Mouse (Mus musculus) forebrain, embryonic 10.5 days (tissue): ENCODE measurements around the gene Amy2a3. TPM values are rescaled to one million over a fixed set of nuclear protein-coding genes. Genes with fewer than 3 reads are reported as not detected.
"Not testable (repeated sequence)": the region's sequence is repeated elsewhere in the genome, so short reads cannot be mapped to it uniquely, and the experiment has no call there.

Experiments
- DNase-seq: peaks from one replicate; pipeline ENCODE4 v3.0.0-alpha.2; 2017; ENCODE audit warnings: low spot score; ENCODE audit errors: extremely low spot score
- H3K27ac ChIP-seq: fragments of 300-500 bp; sonication (generic); 2 replicates; pipeline ENCODE4 v1.5.1; 2016; ENCODE audit warnings: mild to moderate bottlenecking
- H3K27me3 ChIP-seq: fragments of 300-500 bp; sonication (generic); 2 replicates; pipeline ENCODE4 v1.6.1; 2016; ENCODE audit warnings: mild to moderate bottlenecking; ENCODE audit not compliant: poor library complexity, severe bottlenecking
- H3K36me3 ChIP-seq: fragments of 300-500 bp; sonication (generic); replicated peaks from 2 replicates; pipeline ENCODE4 v1.6.1; 2016; ENCODE audit warnings: mild to moderate bottlenecking, moderate library complexity
- H3K4me1 ChIP-seq: fragments of 300-500 bp; sonication (generic); 2 replicates; pipeline ENCODE4 v1.6.1; 2016
- H3K4me3 ChIP-seq: fragments of 300-500 bp; sonication (generic); 2 replicates; pipeline ENCODE4 v1.5.1; 2016; ENCODE audit warnings: mild to moderate bottlenecking, moderate library complexity
- H3K9me3 ChIP-seq: fragments of 300-500 bp; sonication (generic); 2 replicates; pipeline ENCODE4 v1.6.1; 2016; ENCODE audit warnings: mild to moderate bottlenecking, moderate library complexity
- WGBS: fragments of 180-500 bp; shearing (Covaris S2); methylation state at CpG from one replicate; pipeline ENCODE4 v1.1.7; 2016; 5-methylcytosine and 5-hydroxymethylcytosine counted together
- polyA plus RNA-seq: library from polyadenylated mRNA; unstranded; fragments of >200 nt; fragmentation: Nextera tagmentation; extraction: Ambion mirVana; gene quantifications from 2 replicates; pipeline ENCODE4 v1.2.1, GENCODE M21; 2016

The Amy2a3 gene
- polyA plus RNA-seq: not detected in 2 replicates

- WGBS: no CpG with 5 or more reads among the region's 4 CpGs
- H3K9me3 ChIP-seq, H3K27me3 ChIP-seq, DNase-seq, H3K4me1 ChIP-seq, H3K4me3 ChIP-seq, H3K27ac ChIP-seq, H3K36me3 ChIP-seq: not testable (repeated sequence)
Observed at GRCm38 (mm10) chr3:113323952-113324351, at the start of gene Amy2a3. TSS of gene Amy2a3 (minus strand) at chr3:113324052.

GRCm38 (mm10) chr3:113356558-113356957 is 32.7 kb upstream of the Amy2a3 start, which contains the start of gene Amy2a2:
TSS of gene Amy2a2 (minus strand) at chr3:113356658.
- not testable (repeated sequence) for DNase-seq, H3K9me3 ChIP-seq, H3K36me3 ChIP-seq, H3K4me1 ChIP-seq, H3K27me3 ChIP-seq, H3K4me3 ChIP-seq, H3K27ac ChIP-seq
- WGBS: no CpG with 5 or more reads among the region's 4 CpGs

GRCm38 (mm10) chr3:113345484-113345883 is 21.6 kb upstream of the Amy2a3 start:
- H3K9me3 ChIP-seq, DNase-seq, H3K27me3 ChIP-seq, H3K27ac ChIP-seq, H3K4me1 ChIP-seq, H3K36me3 ChIP-seq, H3K4me3 ChIP-seq: not testable (repeated sequence)

GRCm38 (mm10) chr3:113312937-113313336 is 10.9 kb downstream of the Amy2a3 start:
- DNase-seq, H3K4me3 ChIP-seq: not testable (repeated sequence)

GRCm38 (mm10) chr3:113291349-113291748 is 32.5 kb downstream of the Amy2a3 start, which contains the start of gene Amy2a4:
TSS of gene Amy2a4 (minus strand) at chr3:113291449.
- DNase-seq, H3K4me1 ChIP-seq, H3K27ac ChIP-seq, H3K36me3 ChIP-seq, H3K27me3 ChIP-seq, H3K9me3 ChIP-seq, H3K4me3 ChIP-seq: not testable (repeated sequence)
- no CpG with 5 or more reads among the region's 4 CpGs for WGBS

More at GRCm38 (mm10) chr3:113312937-113313336, 10.9 kb downstream of the Amy2a3 start:
- H3K27ac ChIP-seq, H3K9me3 ChIP-seq, H3K27me3 ChIP-seq, H3K4me1 ChIP-seq, H3K36me3 ChIP-seq: not testable (repeated sequence)
- no CpG with 5 or more reads among the region's 3 CpGs for WGBS

GRCm38 (mm10) chr3:113280285-113280684 is 43.6 kb downstream of the Amy2a3 start:
- not testable (repeated sequence) for DNase-seq, H3K36me3 ChIP-seq, H3K9me3 ChIP-seq, H3K27ac ChIP-seq, H3K4me1 ChIP-seq, H3K27me3 ChIP-seq, H3K4me3 ChIP-seq

- DNase-seq, H3K4me3 ChIP-seq, H3K27me3 ChIP-seq, H3K36me3 ChIP-seq, H3K9me3 ChIP-seq, H3K4me1 ChIP-seq, H3K27ac ChIP-seq: not testable (repeated sequence)
Observed at GRCm38 (mm10) chr3:113279586-113279985, 44.3 kb downstream of the Amy2a3 start.

Other genes starting within 250 kb of the Amy2a3 start
- gene Amy2a5, start 65.2 kb downstream of the Amy2a3 start, polyA plus RNA-seq: not detected in 2 replicates
- gene Amy2a4, start 32.6 kb downstream of the Amy2a3 start, polyA plus RNA-seq: not detected in 2 replicates
- not detected in 2 replicates for gene Amy2a2, start 32.6 kb upstream of the Amy2a3 start, polyA plus RNA-seq
- not detected in 2 replicates for gene Amy2a1, start 208.4 kb upstream of the Amy2a3 start, polyA plus RNA-seq